Mouse (Mus musculus) fat pad, adult 2 months (tissue): ENCODE results near the gene Rplp1.

Source experiments
- DNase-seq: peaks from one replicate; pipeline ENCODE4 v3.0.0-alpha.2; 2011; ENCODE audit warnings: low read depth, low spot score; ENCODE audit errors: extremely low read depth

The Rplp1 gene

GRCm38 (mm10) chr9:61914203-61914916 lies at the start of gene Rplp1:
Gene Rplp1 (minus strand): TSS chr9:61914542.
- peak; percentile 58 for DNase-seq

GRCm38 (mm10) chr9:61963356-61963755 lies 49.0 kb upstream of the Rplp1 start:
- DNase-seq: no peak

- DNase-seq: no peak
Observed at GRCm38 (mm10) chr9:61961181-61961580, 46.8 kb upstream of the Rplp1 start.

GRCm38 (mm10) chr9:61960753-61961152 lies 46.4 kb upstream of the Rplp1 start:
- DNase-seq: no peak

GRCm38 (mm10) chr9:61959921-61960569 lies 45.7 kb upstream of the Rplp1 start:
- no peak for DNase-seq

GRCm38 (mm10) chr9:61954707-61955106 lies 40.4 kb upstream of the Rplp1 start:
- no peak for DNase-seq

- DNase-seq: peak; percentile 30
Observed at GRCm38 (mm10) chr9:61952241-61952640, 37.9 kb upstream of the Rplp1 start.

- DNase-seq: no peak
Observed at GRCm38 (mm10) chr9:61947402-61948346, 33.3 kb upstream of the Rplp1 start.

GRCm38 (mm10) chr9:61946623-61947401 lies 32.5 kb upstream of the Rplp1 start, which contains the start of gene Kif23:
Gene Kif23 (minus strand): TSS chr9:61946774.
- no peak for DNase-seq

- no peak for DNase-seq
Observed at GRCm38 (mm10) chr9:61945973-61946611, 31.8 kb upstream of the Rplp1 start.

GRCm38 (mm10) chr9:61941054-61941453 lies 26.7 kb upstream of the Rplp1 start:
- no peak for DNase-seq

- no peak for DNase-seq
Observed at GRCm38 (mm10) chr9:61933333-61933732, 19.0 kb upstream of the Rplp1 start.

- no peak for DNase-seq
Observed at GRCm38 (mm10) chr9:61932009-61932408, 17.7 kb upstream of the Rplp1 start.

- no peak for DNase-seq
Observed at GRCm38 (mm10) chr9:61925086-61925660, 10.8 kb upstream of the Rplp1 start.

- DNase-seq: no peak
Observed at GRCm38 (mm10) chr9:61920331-61920730, 6.0 kb upstream of the Rplp1 start.

- no peak for DNase-seq
Observed at GRCm38 (mm10) chr9:61919464-61919863, 5.1 kb upstream of the Rplp1 start.

- no peak for DNase-seq
Observed at GRCm38 (mm10) chr9:61917436-61917835, 3.1 kb upstream of the Rplp1 start.

- DNase-seq: no peak
Observed at GRCm38 (mm10) chr9:61916986-61917385, 2.6 kb upstream of the Rplp1 start.

- DNase-seq: no peak
Observed at GRCm38 (mm10) chr9:61915393-61916005, 1.2 kb upstream of the Rplp1 start.
